In the genomic region with DNA sequence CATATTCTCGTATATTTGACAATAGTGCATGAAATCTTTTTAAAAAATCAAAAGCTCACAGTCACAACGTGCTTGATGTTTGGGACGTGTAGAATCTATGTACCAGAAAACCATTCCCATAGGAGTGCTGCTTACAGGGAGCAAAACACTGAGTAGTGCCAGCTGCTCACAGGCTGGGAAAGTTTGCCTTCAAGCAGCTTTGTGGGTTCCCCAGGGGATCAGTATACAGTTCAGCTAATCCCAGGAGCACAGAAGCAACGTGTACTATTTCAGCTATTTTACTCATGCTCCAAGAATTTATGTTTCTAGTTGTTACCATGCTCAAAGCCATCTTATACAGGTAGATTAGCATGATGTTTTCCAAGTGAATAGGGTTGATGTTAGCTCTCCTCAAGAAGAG, we compare ENCODE assay signal across 35 mouse cellular contexts.
"Had no signal": no experiment of that assay in that cellular context is flagged by ENCODE, and none has a peak within 500 bp of the region (broad histone marks: within the 10 kb centered on the region; RNA-seq: fewer than 3 reads in every experiment).

No protein-coding gene starts in this region.

- H3K36me3 ChIP-seq: heart, embryonic 15.5 days; hindbrain, embryonic 12.5 days; hindbrain, embryonic 15.5 days; intestine, embryonic 15.5 days; kidney, embryonic 15.5 days had no signal

- H3K27ac ChIP-seq: heart, embryonic 13.5 days; heart, embryonic 15.5 days; hindbrain, embryonic 10.5 days; hindbrain, embryonic 12.5 days; hindbrain, embryonic 13.5 days; hindbrain, embryonic 14.5 days; hindbrain, embryonic 15.5 days; hindbrain, postnatal 0 days; intestine, embryonic 15.5 days; kidney, embryonic 15.5 days; kidney, postnatal 0 days; layer of hippocampus, adult 2 months; left cerebral cortex, adult 2 months had no signal

- H3K4me3 ChIP-seq: heart, embryonic 12.5 days; heart, embryonic 13.5 days; heart, embryonic 15.5 days; hindbrain, embryonic 10.5 days; hindbrain, embryonic 12.5 days; hindbrain, embryonic 13.5 days; hindbrain, embryonic 15.5 days; intestine, embryonic 15.5 days; kidney, embryonic 15.5 days; layer of hippocampus, adult 2 months; left cerebral cortex, adult 2 months had no signal

- H3K9me3 ChIP-seq: heart, embryonic 12.5 days; heart, embryonic 13.5 days; heart, embryonic 15.5 days; hindbrain, embryonic 10.5 days; hindbrain, embryonic 12.5 days; hindbrain, embryonic 13.5 days; hindbrain, embryonic 15.5 days; intestine, embryonic 15.5 days; kidney, embryonic 15.5 days had no signal

- H3K4me1 ChIP-seq: heart, embryonic 12.5 days; heart, embryonic 13.5 days; heart, embryonic 15.5 days; hindbrain, embryonic 10.5 days; hindbrain, embryonic 12.5 days; hindbrain, embryonic 13.5 days; hindbrain, embryonic 15.5 days; intestine, embryonic 15.5 days; kidney, embryonic 15.5 days had no signal

- H3K9ac ChIP-seq: heart, embryonic 12.5 days; heart, embryonic 13.5 days; heart, embryonic 15.5 days; hindbrain, embryonic 12.5 days; hindbrain, embryonic 13.5 days; hindbrain, embryonic 14.5 days; hindbrain, embryonic 15.5 days; intestine, embryonic 15.5 days; kidney, embryonic 15.5 days had no signal

- H3K4me2 ChIP-seq: heart, embryonic 11.5 days; heart, embryonic 12.5 days; heart, embryonic 13.5 days; heart, embryonic 15.5 days; hindbrain, embryonic 12.5 days; hindbrain, embryonic 13.5 days; hindbrain, embryonic 14.5 days; hindbrain, embryonic 15.5 days; intestine, embryonic 15.5 days; kidney, embryonic 15.5 days had no signal

- H3K27me3 ChIP-seq: heart, embryonic 12.5 days; heart, embryonic 13.5 days; heart, embryonic 15.5 days; hindbrain, embryonic 12.5 days; hindbrain, embryonic 13.5 days; hindbrain, embryonic 15.5 days; intestine, embryonic 15.5 days; kidney, embryonic 15.5 days had no signal

- ATAC-seq: hindbrain, embryonic 16.5 days; hindbrain, postnatal 0 days; inflammation-experienced regulatory T-cells, adult 6 months; intestine, embryonic 15.5 days; intestine, embryonic 16.5 days; intestine, postnatal 0 days had no signal

- DNase-seq: heart, postnatal 10 days; heart, postnatal 14 days; heart, postnatal 36 days; heart, postnatal 4 days; kidney, adult 11 months; kidney, adult 18-20 months; kidney, adult 2 months; kidney, adult 8-10 months; kidney, adult 9 months; kidney, postnatal 10 days; kidney, postnatal 14 days; kidney, postnatal 25 days; kidney, postnatal 36 days; kidney, postnatal 4 days; layer of hippocampus, adult 9-11 months; layer of hippocampus, postnatal 36 days had no signal
